Mouse (Mus musculus): Measurements from ENCODE around the gene Zfp82. TPM values are rescaled to one million over a fixed set of nuclear protein-coding genes. Genes with fewer than 3 reads are reported as not detected.
A peak's percentile ranks its signal among the peaks of the same experiment; 100 is the strongest.

The Zfp82 gene
- polyA plus RNA-seq, 1 experiment from 2014 or later = 4.8 TPM

GRCm38 (mm10) chr7:30060341-30060740 lies 12.4 kb downstream of the Zfp82 start:
- WGBS = 60% methylated on average over 6 of the region's 6 CpGs
- no peaks in the 10 kb centered on the region for H3K27me3 ChIP-seq (ENCODE audit: control insufficient read depth, insufficient read depth, low read length)
- H3K4me1 ChIP-seq (ENCODE audit: control insufficient read depth, insufficient read depth, low read length) = peaks cover 3% of the 10 kb centered on the region; the same call in 1 of the 2 replicates
- no peak overlapping the region for H3K4me2 ChIP-seq (ENCODE audit: low read depth, low read length)
- no peak overlapping the region for H3K9ac ChIP-seq (ENCODE audit: low read length)
- no peak overlapping the region for H3K4me3 ChIP-seq (ENCODE audit: low read length)
- no peaks in the 10 kb centered on the region for H3K9me3 ChIP-seq (replicated peaks; ENCODE audit: control insufficient read depth, low read length)
- H3K27ac ChIP-seq (ENCODE audit: low read length) = peak overlapping the region; percentile 38
- H3K36me3 ChIP-seq (ENCODE audit: control insufficient read depth, insufficient read depth) = peaks cover 24% of the 10 kb centered on the region; the same call in 1 of the 2 replicates
- ATAC-seq (replicated peaks; ENCODE audit: extremely low read depth, insufficient read depth, low FRiP score) = no peak

GRCm38 (mm10) chr7:30053591-30053990 lies 19.1 kb downstream of the Zfp82 start:
- ATAC-seq (replicated peaks; ENCODE audit: extremely low read depth, insufficient read depth, low FRiP score) = no peak
- peaks cover 3% of the 10 kb centered on the region; the same call in 1 of the 2 replicates for H3K4me1 ChIP-seq (ENCODE audit: control insufficient read depth, insufficient read depth, low read length)
- no peaks in the 10 kb centered on the region for H3K27me3 ChIP-seq (ENCODE audit: control insufficient read depth, insufficient read depth, low read length)
- no peak overlapping the region for H3K4me3 ChIP-seq (ENCODE audit: low read length)
- H3K9me3 ChIP-seq (replicated peaks; ENCODE audit: control insufficient read depth, low read length) = no peaks in the 10 kb centered on the region
- WGBS = 5% methylated on average over 3 of the region's 3 CpGs
- H3K27ac ChIP-seq (ENCODE audit: low read length) = 0 out of 2 replicates have a peak overlapping the region, but pooled peaks have one; percentile 15
- peaks cover 15% of the 10 kb centered on the region; the same call in 1 of the 2 replicates for H3K36me3 ChIP-seq (ENCODE audit: control insufficient read depth, insufficient read depth)
- H3K9ac ChIP-seq (ENCODE audit: low read length) = no peak overlapping the region
- H3K4me2 ChIP-seq (ENCODE audit: low read depth, low read length) = no peak overlapping the region

GRCm38 (mm10) chr7:30050882-30051548 lies 21.7 kb downstream of the Zfp82 start, which contains the start of gene Zfp14:
Gene Zfp14, minus strand, starts transcription at chr7:30051380.
- Histone ChIP-seq H3K4me2 (ENCODE audit: low read depth, low read length) (peak within 1 kb of the TSS; percentile 73), H3K36me3 (ENCODE audit: control insufficient read depth, insufficient read depth) (peaks cover 3% of the 10 kb centered on the region; the same call in 1 of the 2 replicates), H3K27me3 (ENCODE audit: control insufficient read depth, insufficient read depth, low read length) (no peaks in the 10 kb centered on the region), H3K4me3 (ENCODE audit: low read length) (peak within 1 kb of the TSS; percentile 73), H3K9me3 (replicated peaks; ENCODE audit: control insufficient read depth, low read length) (no peaks in the 10 kb centered on the region), H3K9ac (ENCODE audit: low read length) (peak within 1 kb of the TSS; percentile 78), H3K27ac (ENCODE audit: low read length) (peak within 1 kb of the TSS; percentile 72), H3K4me1 (ENCODE audit: control insufficient read depth, insufficient read depth, low read length) (peaks cover 3% of the 10 kb centered on the region; the same call in 1 of the 2 replicates)
- ATAC-seq (replicated peaks; ENCODE audit: extremely low read depth, insufficient read depth, low FRiP score) = peak; percentile 98
- under 1% methylated on average over 40 of the region's 40 CpGs for WGBS

GRCm38 (mm10) chr7:30048126-30048525 lies 24.6 kb downstream of the Zfp82 start:
- Histone ChIP-seq H3K4me2 (ENCODE audit: low read depth, low read length) (no peak overlapping the region), H3K4me1 (ENCODE audit: control insufficient read depth, insufficient read depth, low read length) (peaks cover 3% of the 10 kb centered on the region; the same call in 1 of the 2 replicates), H3K4me3 (ENCODE audit: low read length) (no peak overlapping the region), H3K27me3 (ENCODE audit: control insufficient read depth, insufficient read depth, low read length) (no peaks in the 10 kb centered on the region), H3K27ac (ENCODE audit: low read length) (no peak overlapping the region), H3K9me3 (replicated peaks; ENCODE audit: control insufficient read depth, low read length) (no peaks in the 10 kb centered on the region), H3K36me3 (ENCODE audit: control insufficient read depth, insufficient read depth) (no peaks in the 10 kb centered on the region), H3K9ac (ENCODE audit: low read length) (no peak overlapping the region)
- no peak for ATAC-seq (replicated peaks; ENCODE audit: extremely low read depth, insufficient read depth, low FRiP score)
- 64% methylated on average over 4 of the region's 4 CpGs for WGBS

GRCm38 (mm10) chr7:30044354-30044753 lies 28.3 kb downstream of the Zfp82 start:
- Histone ChIP-seq H3K4me1 (ENCODE audit: control insufficient read depth, insufficient read depth, low read length) (no peaks in the 10 kb centered on the region), H3K36me3 (ENCODE audit: control insufficient read depth, insufficient read depth) (no peaks in the 10 kb centered on the region), H3K27me3 (ENCODE audit: control insufficient read depth, insufficient read depth, low read length) (no peaks in the 10 kb centered on the region), H3K9me3 (replicated peaks; ENCODE audit: control insufficient read depth, low read length) (no peaks in the 10 kb centered on the region), H3K9ac (ENCODE audit: low read length) (no peak overlapping the region), H3K27ac (ENCODE audit: low read length) (no peak overlapping the region), H3K4me3 (ENCODE audit: low read length) (no peak overlapping the region), H3K4me2 (ENCODE audit: low read depth, low read length) (no peak overlapping the region)
- WGBS = 61% methylated on average over 9 of the region's 9 CpGs
- no peak for ATAC-seq (replicated peaks; ENCODE audit: extremely low read depth, insufficient read depth, low FRiP score)

GRCm38 (mm10) chr7:30034331-30034730 lies 38.4 kb downstream of the Zfp82 start:
- no peaks in the 10 kb centered on the region for H3K4me1 ChIP-seq (ENCODE audit: control insufficient read depth, insufficient read depth, low read length)
- no peak overlapping the region for H3K4me2 ChIP-seq (ENCODE audit: low read depth, low read length)
- H3K9me3 ChIP-seq (replicated peaks; ENCODE audit: control insufficient read depth, low read length) = no peaks in the 10 kb centered on the region
- ATAC-seq (replicated peaks; ENCODE audit: extremely low read depth, insufficient read depth, low FRiP score) = no peak
- H3K4me3 ChIP-seq (ENCODE audit: low read length) = no peak overlapping the region
- H3K9ac ChIP-seq (ENCODE audit: low read length) = no peak overlapping the region
- WGBS = 87% methylated on average over 12 of the region's 12 CpGs
- H3K27me3 ChIP-seq (ENCODE audit: control insufficient read depth, insufficient read depth, low read length) = no peaks in the 10 kb centered on the region
- peaks cover 14% of the 10 kb centered on the region for H3K36me3 ChIP-seq (ENCODE audit: control insufficient read depth, insufficient read depth)
- no peak overlapping the region for H3K27ac ChIP-seq (ENCODE audit: low read length)

- no peak overlapping the region for H3K4me2 ChIP-seq (ENCODE audit: low read depth, low read length)
- no peaks in the 10 kb centered on the region for H3K9me3 ChIP-seq (replicated peaks; ENCODE audit: control insufficient read depth, low read length)
- H3K27me3 ChIP-seq (ENCODE audit: control insufficient read depth, insufficient read depth, low read length) = no peaks in the 10 kb centered on the region
- H3K4me3 ChIP-seq (ENCODE audit: low read length) = no peak overlapping the region
- H3K27ac ChIP-seq (ENCODE audit: low read length) = no peak overlapping the region
- no peak overlapping the region for H3K9ac ChIP-seq (ENCODE audit: low read length)
- WGBS = 86% methylated on average over 3 of the region's 3 CpGs
- no peak for ATAC-seq (replicated peaks; ENCODE audit: extremely low read depth, insufficient read depth, low FRiP score)
- H3K36me3 ChIP-seq (ENCODE audit: control insufficient read depth, insufficient read depth) = peaks cover 3% of the 10 kb centered on the region
- H3K4me1 ChIP-seq (ENCODE audit: control insufficient read depth, insufficient read depth, low read length) = no peaks in the 10 kb centered on the region; the same call in 1 of the 2 replicates
These were observed 41.3 kb downstream of the Zfp82 start for GRCm38 (mm10) chr7:30031379-30031778.

GRCm38 (mm10) chr7:30030677-30031076 lies 42.0 kb downstream of the Zfp82 start:
- no peak overlapping the region for H3K4me2 ChIP-seq (ENCODE audit: low read depth, low read length)
- ATAC-seq (replicated peaks; ENCODE audit: extremely low read depth, insufficient read depth, low FRiP score) = no peak

GRCm38 (mm10) chr7:30028572-30028971 lies 44.1 kb downstream of the Zfp82 start:
- H3K36me3 ChIP-seq (ENCODE audit: control insufficient read depth, insufficient read depth) = peaks cover 25% of the 10 kb centered on the region
- no peak overlapping the region for H3K27ac ChIP-seq (ENCODE audit: low read length)
- no peak overlapping the region for H3K9ac ChIP-seq (ENCODE audit: low read length)
- H3K9me3 ChIP-seq (replicated peaks; ENCODE audit: control insufficient read depth, low read length) = no peaks in the 10 kb centered on the region
- ATAC-seq (replicated peaks; ENCODE audit: extremely low read depth, insufficient read depth, low FRiP score) = no peak
- no peak overlapping the region for H3K4me3 ChIP-seq (ENCODE audit: low read length)
- peaks cover 2% of the 10 kb centered on the region; the same call in 1 of the 2 replicates for H3K4me1 ChIP-seq (ENCODE audit: control insufficient read depth, insufficient read depth, low read length)
- no peak overlapping the region for H3K4me2 ChIP-seq (ENCODE audit: low read depth, low read length)
- WGBS = 80% methylated on average over 3 of the region's 3 CpGs
- no peaks in the 10 kb centered on the region for H3K27me3 ChIP-seq (ENCODE audit: control insufficient read depth, insufficient read depth, low read length)

More at GRCm38 (mm10) chr7:30030677-30031076, 42.0 kb downstream of the Zfp82 start:
- no peak overlapping the region for H3K4me3 ChIP-seq (ENCODE audit: low read length)
- peaks cover 8% of the 10 kb centered on the region for H3K36me3 ChIP-seq (ENCODE audit: control insufficient read depth, insufficient read depth)
- H3K4me1 ChIP-seq (ENCODE audit: control insufficient read depth, insufficient read depth, low read length) = no peaks in the 10 kb centered on the region; the same call in 1 of the 2 replicates
- H3K9me3 ChIP-seq (replicated peaks; ENCODE audit: control insufficient read depth, low read length) = no peaks in the 10 kb centered on the region
- H3K9ac ChIP-seq (ENCODE audit: low read length) = no peak overlapping the region
- no peak overlapping the region for H3K27ac ChIP-seq (ENCODE audit: low read length)
- H3K27me3 ChIP-seq (ENCODE audit: control insufficient read depth, insufficient read depth, low read length) = no peaks in the 10 kb centered on the region
- WGBS = 25% methylated on average over 6 of the region's 6 CpGs

Measured in heart, embryonic 16.5 days (tissue).